Mouse (Mus musculus): Measurements from ENCODE around the gene Cald1. TPM values are rescaled to one million over a fixed set of nuclear protein-coding genes. Genes with fewer than 3 reads are reported as not detected.

Cald1 gene
- polyA plus RNA-seq, 1 experiment from 2014 or later, result 368 TPM

DNA sequence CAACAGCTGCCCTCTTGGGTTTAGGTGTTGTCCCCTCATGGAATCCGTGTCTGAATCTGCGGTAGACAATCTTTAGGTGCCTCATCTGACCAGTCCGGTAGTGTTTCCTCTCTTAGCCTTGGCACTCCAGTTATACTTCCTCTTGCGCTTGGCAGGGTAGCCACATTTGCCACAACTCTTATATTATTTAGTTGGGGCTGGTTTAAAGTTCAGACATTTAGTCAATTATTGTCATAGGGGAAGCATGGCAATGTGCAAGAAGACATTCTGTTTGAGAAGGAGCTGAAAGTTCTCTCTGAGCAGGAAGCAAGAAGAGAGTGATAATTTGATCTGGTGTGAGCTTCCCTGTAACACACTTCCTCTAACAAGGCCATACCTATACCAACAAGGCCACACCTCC is 212.4 kb downstream of the Cald1 start:
- H3K4me1 ChIP-seq (ENCODE audit: control insufficient read depth, insufficient read depth, low read length), result no peaks in the 10 kb centered on the region
- H3K27me3 ChIP-seq (ENCODE audit: control insufficient read depth, insufficient read depth, low read length), result no peaks in the 10 kb centered on the region
- no peak overlapping the region for H3K4me2 ChIP-seq (replicated peaks; ENCODE audit: low read depth, low read length)
- no peak overlapping the region for H3K27ac ChIP-seq (ENCODE audit: low read length)
- H3K9me3 ChIP-seq (ENCODE audit: control insufficient read depth, low read depth, low read length), result no peaks in the 10 kb centered on the region
- 91% methylated on average over 4 of the region's 4 CpGs for WGBS
- H3K36me3 ChIP-seq (ENCODE audit: control insufficient read depth, insufficient read depth, low read length), result no peaks in the 10 kb centered on the region
- H3K9ac ChIP-seq (replicated peaks; ENCODE audit: low read depth, low read length), result no peak overlapping the region
- ATAC-seq (ENCODE audit: insufficient number of reproducible peaks, insufficient read depth, low FRiP score, low read depth), result no peak
- no peak overlapping the region for H3K4me3 ChIP-seq (ENCODE audit: low read depth, low read length)

DNA sequence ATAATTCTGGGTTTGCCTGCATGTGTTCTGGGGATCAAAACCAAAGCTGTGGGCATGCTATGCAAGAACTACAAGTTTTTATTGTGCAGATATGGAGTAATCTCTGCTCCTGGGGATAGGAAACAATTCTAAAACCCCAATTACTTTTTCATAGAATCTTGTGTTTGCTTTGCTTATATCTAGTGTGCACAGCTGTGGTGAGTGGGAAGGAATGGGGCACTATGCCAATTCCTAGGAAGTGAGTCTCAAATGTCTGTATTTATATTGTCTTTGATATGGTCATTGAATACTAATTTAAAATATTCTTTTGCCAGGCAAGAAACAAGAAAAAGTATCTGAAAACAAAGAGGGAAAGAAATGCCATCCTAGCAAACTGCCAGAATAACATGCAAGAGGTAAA is 226.1 kb downstream of the Cald1 start:
- Histone ChIP-seq H3K27me3 (ENCODE audit: control insufficient read depth, insufficient read depth, low read length) (no peaks in the 10 kb centered on the region), H3K4me2 (replicated peaks; ENCODE audit: low read depth, low read length) (no peak overlapping the region), H3K4me1 (ENCODE audit: control insufficient read depth, insufficient read depth, low read length) (no peaks in the 10 kb centered on the region), H3K27ac (ENCODE audit: low read length) (no peak overlapping the region), H3K9me3 (ENCODE audit: control insufficient read depth, low read depth, low read length) (no peaks in the 10 kb centered on the region), H3K9ac (replicated peaks; ENCODE audit: low read depth, low read length) (no peak overlapping the region), H3K36me3 (ENCODE audit: control insufficient read depth, insufficient read depth, low read length) (no peaks in the 10 kb centered on the region), H3K4me3 (ENCODE audit: low read depth, low read length) (no peak overlapping the region)
- ATAC-seq (ENCODE audit: insufficient number of reproducible peaks, insufficient read depth, low FRiP score, low read depth), result no peak

Other genes starting within 250 kb of the Cald1 start
- 6.6 and 8.0 TPM in 2 replicates for gene Akr1b8, start 244.4 kb upstream of the Cald1 start, polyA plus RNA-seq (2014; fragmentation: Nextera tagmentation; extraction: Ambion mirVana)
- gene Akr1b10, start 214.3 kb upstream of the Cald1 start, polyA plus RNA-seq (2014; fragmentation: Nextera tagmentation; extraction: Ambion mirVana), result 21.8 and 22.9 TPM in 2 replicates
- not detected in 2 replicates for gene Akr1b7, start 186.2 kb upstream of the Cald1 start, polyA plus RNA-seq (2014; fragmentation: Nextera tagmentation; extraction: Ambion mirVana)
- 33.6 and 34.4 TPM in 2 replicates for gene Bpgm, start 122.3 kb upstream of the Cald1 start, polyA plus RNA-seq (2014; fragmentation: Nextera tagmentation; extraction: Ambion mirVana)
- 6.9 and 8.5 TPM in 2 replicates for gene Agbl3, start 181.9 kb downstream of the Cald1 start, polyA plus RNA-seq (2014; fragmentation: Nextera tagmentation; extraction: Ambion mirVana)